Mouse (Mus musculus) heart, adult 2 months (tissue): ENCODE measurements around the gene Ing4.

Experiments
- CTCF ChIP-seq: fragments of 200-600 bp; IDR thresholded peaks from 2 replicates; pipeline ENCODE4 v1.8.1; 2022; ENCODE audit warnings: antibody characterized with exemption, mild to moderate bottlenecking, moderate library complexity
- EP300 ChIP-seq: fragments of 200-500 bp; IDR thresholded peaks from 2 replicates; pipeline ENCODE4 v1.6.1; 2011; ENCODE audit warnings: low read depth, low read length, control low read depth; ENCODE audit not compliant: insufficient read depth
- POLR2A ChIP-seq: fragments of 200-500 bp; IDR thresholded peaks from 2 replicates; pipeline ENCODE4 v1.6.1; 2011; ENCODE audit warnings: mild to moderate bottlenecking, low read depth, low read length, control low read depth; ENCODE audit not compliant: insufficient read depth

GRCm38 (mm10) chr6:125039533-125040153 lies at the start of gene Ing4:
- no peak for TF ChIP-seq CTCF
- TF ChIP-seq POLR2A = peak; percentile 63
- TF ChIP-seq EP300 = peak; percentile 71; the same call in 1 of the 2 replicates
